Mouse (Mus musculus) CD8-positive naive resting alpha-beta T cell, adult 57 days (primary cell): ENCODE data around the gene Zfp949. TPM values are rescaled to one million over a fixed set of nuclear protein-coding genes. Genes with fewer than 3 reads are reported as not detected.

Experiments used
- total RNA-seq: library from RNA; stranded (reverse); gene quantifications from one replicate; pipeline ENCODE4 v1.2.4, GENCODE M21; 2023

Zfp949 gene
- total RNA-seq = 14.0 TPM

DNA sequence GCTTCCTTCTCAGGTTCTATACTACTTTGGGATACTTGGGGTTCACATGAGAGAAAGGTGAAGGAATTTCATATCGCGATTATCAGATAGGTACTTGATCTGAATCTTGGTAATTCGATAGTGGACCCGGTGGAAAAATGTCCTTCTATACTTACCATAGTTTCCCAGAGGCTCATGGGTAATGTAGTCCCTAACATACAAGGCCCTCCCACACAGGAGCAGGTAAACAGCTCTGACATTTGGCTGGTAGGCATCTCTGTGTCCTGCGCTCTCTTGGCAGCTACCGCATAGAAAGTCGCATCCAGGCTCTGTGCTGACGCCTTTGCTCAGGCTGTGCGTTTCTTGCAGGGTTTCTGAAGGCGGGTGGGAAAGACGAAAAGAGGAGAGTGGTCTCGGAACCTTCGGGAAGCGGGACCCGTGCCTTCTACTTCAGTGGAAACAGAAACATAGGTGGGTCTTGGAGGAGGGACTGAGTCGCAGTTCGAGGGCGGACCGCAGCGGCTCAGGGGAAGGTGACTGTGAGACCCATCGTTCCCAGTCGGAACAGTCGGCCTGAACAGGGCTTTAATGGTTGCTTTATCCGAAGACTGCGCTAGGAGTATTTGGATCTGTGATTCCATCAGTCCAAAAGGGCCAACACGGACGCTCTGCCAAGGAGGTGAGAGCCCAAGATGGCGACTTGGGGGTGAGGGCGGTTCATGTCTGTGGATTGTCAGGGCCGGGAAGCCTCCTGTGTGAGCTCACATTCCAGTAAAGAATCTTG lies at the start of gene Zfp949:
TSS of gene Zfp949 (plus strand) at position 170 of the 763 bp plus-strand sequence.

DNA sequence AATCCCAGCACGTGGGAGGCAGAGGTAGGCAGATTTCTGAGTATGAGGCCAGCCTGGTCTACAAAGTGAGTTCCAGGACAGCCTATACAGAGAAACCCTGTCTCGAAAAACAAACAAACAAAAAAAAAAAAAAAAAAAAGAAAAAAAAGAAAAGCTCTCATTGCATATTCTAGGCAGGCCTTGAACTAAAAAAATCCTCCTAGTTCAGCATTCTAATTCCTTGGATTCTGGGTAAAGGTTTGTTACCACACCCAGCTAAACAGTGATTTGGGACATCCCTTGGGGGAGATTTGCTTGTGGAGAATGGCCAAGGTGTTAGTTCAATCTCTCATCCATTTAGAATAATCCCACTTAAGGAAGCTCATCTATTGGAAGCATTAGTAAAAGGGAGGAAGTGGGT lies 32.8 kb downstream of the Zfp949 start, which contains the start of gene Trim43a:
TSS of gene Trim43a (plus strand) at position 301 of the 400 bp plus-strand sequence.

Other genes starting within 250 kb of the Zfp949 start
- 46.6 TPM for gene Nt5e, start 220.8 kb upstream of the Zfp949 start, total RNA-seq
- gene Snx14, start 109.1 kb upstream of the Zfp949 start, total RNA-seq = 27.4 TPM
- gene Gm20537, start 91.4 kb upstream of the Zfp949 start, total RNA-seq = 4.4 TPM
- gene Syncrip, start 65.4 kb upstream of the Zfp949 start, total RNA-seq = 99.0 TPM
- gene Trim43a, start 32.9 kb downstream of the Zfp949 start, total RNA-seq = not detected
- gene Mthfsl, start 172.3 kb downstream of the Zfp949 start, total RNA-seq = 35.0 TPM
- 15.5 TPM for gene Bcl2a1d, start 183.9 kb downstream of the Zfp949 start, total RNA-seq